Mouse (Mus musculus): Measurements from ENCODE around the gene Phlpp1. TPM values are rescaled to one million over a fixed set of nuclear protein-coding genes. Genes with fewer than 3 reads are reported as not detected.
A peak's percentile ranks its signal among the peaks of the same experiment; 100 is the strongest.

Gene Phlpp1
- polyA plus RNA-seq, 1 experiment: 49.8 TPM

DNA sequence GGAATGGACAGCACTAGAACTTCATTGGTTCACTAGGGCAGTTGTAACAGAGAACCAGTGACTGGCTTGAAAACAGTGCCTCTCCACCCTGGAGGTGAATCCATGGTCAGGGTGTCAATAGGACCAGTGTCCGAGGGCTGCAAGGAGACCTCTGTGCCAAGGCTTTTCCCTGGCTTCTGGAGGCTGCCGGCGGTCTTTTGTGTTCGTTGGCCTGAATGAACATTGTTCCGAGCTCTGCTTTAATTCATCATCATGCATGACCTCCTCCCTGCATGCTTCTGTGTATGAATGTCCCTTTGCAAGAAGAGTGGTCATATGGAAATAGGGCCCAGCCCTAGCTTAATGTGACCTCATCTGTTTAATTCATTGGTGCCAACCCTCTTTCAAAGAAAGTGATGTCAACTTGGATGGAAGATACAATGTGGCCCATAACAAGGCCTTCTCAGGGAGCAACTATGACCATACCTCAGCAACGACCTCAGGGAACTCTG lies 231.5 kb downstream of the Phlpp1 start:
- TF ChIP-seq POLR2A (IDR thresholded peaks at IDR 0.05; ENCODE audit: extremely low read depth, insufficient read depth, low read length): no peak

DNA sequence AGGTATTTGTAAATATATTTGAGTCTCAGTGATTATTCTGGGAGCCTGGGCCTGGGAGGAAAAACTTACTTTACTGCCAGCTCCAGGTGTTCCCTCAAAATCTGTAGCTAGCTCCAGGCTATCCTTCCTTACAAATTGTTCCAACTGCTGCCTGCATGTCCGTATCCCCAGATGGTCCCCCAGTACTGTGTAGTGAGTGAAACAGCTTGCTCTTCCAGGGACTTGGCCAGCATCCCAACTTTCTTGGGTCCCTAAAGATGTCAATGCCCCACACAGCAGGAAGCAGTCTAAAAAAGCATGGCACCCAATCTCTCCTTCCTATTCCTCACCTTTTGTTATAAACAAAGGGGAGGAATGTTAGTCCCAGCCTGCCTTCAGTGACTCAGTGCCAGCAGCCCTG lies 235.3 kb downstream of the Phlpp1 start:
- Histone ChIP-seq H3K27ac (ENCODE audit: insufficient read depth, low read length) (no peak overlapping the region), H3K4me3 (ENCODE audit: insufficient read depth, low read length) (no peak overlapping the region), H3K4me1 (ENCODE audit: control insufficient read depth, insufficient read depth, low read length) (no peaks in the 10 kb centered on the region)
- no peak for TF ChIP-seq CTCF (IDR thresholded peaks at IDR 0.05; ENCODE audit: extremely low read depth, insufficient read depth, low read length)
- TF ChIP-seq POLR2A (IDR thresholded peaks at IDR 0.05; ENCODE audit: extremely low read depth, insufficient read depth, low read length): no peak

More for the DNA sequence above, 231.5 kb downstream of the Phlpp1 start:
- Histone ChIP-seq H3K4me1 (ENCODE audit: control insufficient read depth, insufficient read depth, low read length) (no peaks in the 10 kb centered on the region), H3K27ac (ENCODE audit: insufficient read depth, low read length) (no peak overlapping the region), H3K4me3 (ENCODE audit: insufficient read depth, low read length) (no peak overlapping the region)

DNA sequence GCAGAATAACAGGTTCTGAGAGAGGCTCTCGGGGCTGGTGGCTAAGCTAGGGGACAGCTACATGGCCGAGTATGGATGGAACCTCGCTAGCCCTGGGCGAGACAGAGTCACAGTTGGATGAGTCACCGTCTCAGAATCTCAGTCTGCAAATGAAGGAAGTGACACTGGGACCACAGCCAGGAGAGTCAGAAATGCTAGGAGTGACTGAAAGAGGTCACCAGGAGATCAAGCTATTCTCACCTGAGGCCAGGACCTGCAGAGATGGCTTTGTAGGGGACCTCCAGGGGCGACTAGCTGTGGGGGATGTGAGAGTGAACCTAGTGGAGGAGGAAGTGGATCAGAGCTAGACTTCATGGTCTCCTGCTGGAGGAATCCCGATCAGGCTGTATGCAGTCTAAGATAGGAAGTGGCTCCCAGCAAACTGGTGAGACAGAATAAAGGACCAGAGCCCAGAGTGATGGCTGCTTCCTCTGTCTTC lies 236.4 kb downstream of the Phlpp1 start:
- no peak overlapping the region for H3K4me3 ChIP-seq (ENCODE audit: insufficient read depth, low read length)
- TF ChIP-seq CTCF (IDR thresholded peaks at IDR 0.05; ENCODE audit: extremely low read depth, insufficient read depth, low read length) (no peak), POLR2A (IDR thresholded peaks at IDR 0.05; ENCODE audit: extremely low read depth, insufficient read depth, low read length) (no peak)
- no peaks in the 10 kb centered on the region for H3K4me1 ChIP-seq (ENCODE audit: control insufficient read depth, insufficient read depth, low read length)
- no peak overlapping the region for H3K27ac ChIP-seq (ENCODE audit: insufficient read depth, low read length)

DNA sequence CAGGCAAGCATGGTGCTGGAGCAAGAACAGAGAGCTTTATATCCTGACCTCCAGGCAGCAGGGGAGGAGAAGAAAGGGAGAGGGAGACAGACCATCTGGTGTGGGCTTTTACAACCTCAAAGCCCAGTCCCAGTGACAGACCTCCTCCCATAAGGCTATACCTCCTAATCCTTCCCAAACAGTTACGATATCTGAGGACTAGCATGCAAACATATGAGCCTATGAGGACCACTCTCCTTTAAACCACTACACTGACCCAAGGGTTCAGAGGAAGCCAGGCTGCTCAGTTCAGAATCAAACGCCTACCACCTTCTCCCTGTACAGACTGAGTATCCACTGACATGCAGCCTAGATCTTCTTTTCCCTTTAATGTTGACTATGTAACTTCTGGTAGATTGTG lies 239.3 kb downstream of the Phlpp1 start:
- H3K27ac ChIP-seq (ENCODE audit: insufficient read depth, low read length): no peak overlapping the region
- TF ChIP-seq CTCF (IDR thresholded peaks at IDR 0.05; ENCODE audit: extremely low read depth, insufficient read depth, low read length) (no peak), POLR2A (IDR thresholded peaks at IDR 0.05; ENCODE audit: extremely low read depth, insufficient read depth, low read length) (no peak)

DNA sequence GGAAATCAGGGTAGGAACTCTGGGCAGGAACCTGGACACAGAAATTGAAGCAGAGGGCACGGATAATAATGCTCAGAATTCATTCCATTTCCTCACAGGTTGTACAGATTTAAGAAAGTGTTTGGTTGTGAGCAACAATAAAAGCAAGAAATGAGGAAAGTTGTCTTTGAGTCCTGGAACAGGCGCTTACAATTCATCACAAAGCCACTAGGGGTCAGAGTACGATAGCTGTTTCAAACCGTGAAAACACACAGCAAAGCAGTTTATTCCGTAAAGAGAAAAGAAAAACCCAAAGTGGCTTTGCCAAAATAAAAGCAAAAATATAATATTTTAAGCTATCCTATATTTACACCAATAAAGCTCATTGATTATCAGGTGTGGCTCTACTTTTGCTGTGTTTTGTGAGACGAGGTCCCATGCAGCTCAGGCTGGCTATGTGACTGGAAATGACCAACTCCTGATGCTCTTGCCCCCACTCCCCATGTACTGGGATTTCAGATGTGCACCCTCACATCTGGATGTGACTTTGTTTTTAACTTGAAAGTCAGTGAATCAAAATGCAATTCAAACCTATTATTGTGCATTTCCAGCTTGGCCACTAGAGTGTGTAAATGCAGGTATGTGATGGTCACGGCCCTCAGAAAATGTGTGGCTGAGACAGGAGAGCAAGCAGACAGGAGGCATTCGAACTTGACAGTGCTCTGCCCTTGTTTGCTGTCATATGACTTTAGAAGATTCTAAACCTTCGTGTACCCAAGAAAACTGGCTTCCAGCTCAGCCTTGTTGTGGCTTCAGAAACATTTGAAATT lies 253.8 kb downstream of the Phlpp1 start:
- TF ChIP-seq POLR2A (IDR thresholded peaks at IDR 0.05; ENCODE audit: extremely low read depth, insufficient read depth, low read length): no peak
- peak; percentile 56; the same call in 1 of the 2 replicates for TF ChIP-seq CTCF (IDR thresholded peaks at IDR 0.05; ENCODE audit: extremely low read depth, insufficient read depth, low read length)
- no peak overlapping the region for H3K27ac ChIP-seq (ENCODE audit: insufficient read depth, low read length)

More for the DNA sequence above, 239.3 kb downstream of the Phlpp1 start:
- no peak overlapping the region for H3K4me3 ChIP-seq (ENCODE audit: insufficient read depth, low read length)
- H3K4me1 ChIP-seq (ENCODE audit: control insufficient read depth, insufficient read depth, low read length): no peaks in the 10 kb centered on the region

DNA sequence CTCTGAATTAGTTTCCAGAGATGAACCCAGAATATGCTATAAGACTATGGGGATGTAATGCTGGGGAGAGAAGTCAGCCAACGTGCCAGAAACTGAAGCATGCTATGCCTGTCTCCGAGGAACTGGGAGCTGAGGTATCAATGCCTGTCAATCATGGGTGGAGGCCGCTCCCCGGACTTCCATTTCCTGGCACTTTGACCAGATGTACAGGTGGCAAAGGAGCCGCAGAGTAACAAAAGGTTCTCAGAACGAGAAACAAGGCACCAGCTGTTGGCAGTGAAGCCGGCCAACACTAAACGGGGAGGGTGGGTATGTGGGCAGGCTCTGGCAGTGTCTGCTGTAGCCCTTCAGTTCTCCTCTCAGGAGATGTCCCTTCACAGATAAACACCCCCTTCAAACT lies 256.6 kb downstream of the Phlpp1 start:
- H3K4me1 ChIP-seq (ENCODE audit: control insufficient read depth, insufficient read depth, low read length): no peaks in the 10 kb centered on the region; the same call in 1 of the 2 replicates
- H3K27ac ChIP-seq (ENCODE audit: insufficient read depth, low read length): no peak overlapping the region
- no peak for TF ChIP-seq CTCF (IDR thresholded peaks at IDR 0.05; ENCODE audit: extremely low read depth, insufficient read depth, low read length)
- TF ChIP-seq POLR2A (IDR thresholded peaks at IDR 0.05; ENCODE audit: extremely low read depth, insufficient read depth, low read length): no peak
- no peak overlapping the region for H3K4me3 ChIP-seq (ENCODE audit: insufficient read depth, low read length)

More for the DNA sequence above, 253.8 kb downstream of the Phlpp1 start:
- H3K4me1 ChIP-seq (ENCODE audit: control insufficient read depth, insufficient read depth, low read length): no peaks in the 10 kb centered on the region; the same call in 1 of the 2 replicates
- no peak overlapping the region for H3K4me3 ChIP-seq (ENCODE audit: insufficient read depth, low read length)

DNA sequence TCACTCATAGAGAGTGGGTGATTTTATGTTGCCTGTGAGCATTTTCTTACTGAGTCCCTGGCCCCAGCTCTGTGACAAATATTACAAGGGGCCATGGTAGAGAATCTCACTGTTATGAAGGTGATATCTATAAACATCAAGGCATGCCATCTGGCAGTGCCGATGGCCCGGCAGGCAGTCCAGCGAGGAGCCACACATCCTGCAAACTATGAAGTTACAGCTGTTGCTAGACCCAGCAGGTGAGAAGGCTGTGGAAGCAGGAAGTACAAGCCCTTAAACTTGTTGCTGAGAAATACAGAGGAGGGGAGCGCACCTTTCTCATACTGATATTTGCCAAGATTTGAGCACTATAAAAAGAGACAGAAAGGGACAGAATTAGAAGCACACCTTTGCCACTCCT lies 257.0 kb downstream of the Phlpp1 start:
- no peaks in the 10 kb centered on the region; the same call in 1 of the 2 replicates for H3K4me1 ChIP-seq (ENCODE audit: control insufficient read depth, insufficient read depth, low read length)
- no peak for TF ChIP-seq CTCF (IDR thresholded peaks at IDR 0.05; ENCODE audit: extremely low read depth, insufficient read depth, low read length)
- no peak for TF ChIP-seq POLR2A (IDR thresholded peaks at IDR 0.05; ENCODE audit: extremely low read depth, insufficient read depth, low read length)
- H3K27ac ChIP-seq (ENCODE audit: insufficient read depth, low read length): no peak overlapping the region
- no peak overlapping the region for H3K4me3 ChIP-seq (ENCODE audit: insufficient read depth, low read length)

DNA sequence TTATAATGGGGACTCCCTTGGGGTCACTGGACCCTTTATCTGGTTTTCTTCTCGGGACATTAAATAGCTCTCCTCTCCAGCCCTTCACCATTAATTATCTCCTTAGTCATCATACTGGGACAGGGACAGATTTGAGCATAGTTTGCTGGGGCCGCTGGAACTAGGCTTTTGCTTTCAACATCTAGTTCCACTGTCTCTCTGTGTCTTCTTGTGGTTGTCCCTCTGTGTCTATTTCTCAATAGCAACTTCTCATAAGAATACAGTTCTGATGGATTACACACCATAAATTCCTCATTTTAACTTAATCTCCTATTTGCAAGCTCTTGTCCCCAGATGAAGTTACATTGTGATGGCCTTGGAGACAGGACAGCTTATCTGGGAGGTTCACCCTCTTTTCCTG lies 262.0 kb downstream of the Phlpp1 start:
- no peak overlapping the region for H3K4me3 ChIP-seq (ENCODE audit: insufficient read depth, low read length)
- no peaks in the 10 kb centered on the region for H3K4me1 ChIP-seq (ENCODE audit: control insufficient read depth, insufficient read depth, low read length)
- no peak for TF ChIP-seq CTCF (IDR thresholded peaks at IDR 0.05; ENCODE audit: extremely low read depth, insufficient read depth, low read length)
- no peak for TF ChIP-seq POLR2A (IDR thresholded peaks at IDR 0.05; ENCODE audit: extremely low read depth, insufficient read depth, low read length)
- no peak overlapping the region for H3K27ac ChIP-seq (ENCODE audit: insufficient read depth, low read length)

Other genes with a start within 250 kb of the Phlpp1 start
- gene Zcchc2, start 181.3 kb upstream of the Phlpp1 start, polyA plus RNA-seq (2012; rRNA removed): 18.7 and 19.6 TPM in 2 replicates

Measured in cortical plate, adult 2 months (tissue).